Mouse (Mus musculus): Measurements from ENCODE around the gene Slc9b2. TPM values are rescaled to one million over a fixed set of nuclear protein-coding genes. Genes with fewer than 3 reads are reported as not detected.

The Slc9b2 gene
- polyA plus RNA-seq, 1 experiment from 2014 or later, result 1.3 TPM

DNA sequence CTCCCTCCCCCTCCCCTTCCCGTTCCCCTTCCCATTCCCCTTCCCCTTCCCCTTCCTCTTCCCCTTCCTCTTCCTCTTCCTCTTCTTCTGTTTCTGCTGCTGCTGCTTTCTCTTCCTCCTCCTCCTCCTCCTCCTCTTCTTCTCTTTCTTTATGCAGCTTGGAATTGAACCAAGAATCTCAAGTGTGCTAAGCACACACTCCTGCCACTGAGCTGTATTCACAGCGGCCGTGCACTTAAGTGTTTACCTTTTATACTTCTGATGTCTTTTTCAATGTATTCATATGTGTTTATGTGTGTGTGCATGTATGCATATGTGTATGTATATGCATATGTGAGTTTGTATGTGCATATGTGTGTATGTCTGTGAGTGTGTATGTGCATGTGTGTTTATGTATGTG lies 21.7 kb upstream of the Slc9b2 start:
- Histone ChIP-seq H3K27ac (replicated peaks) (no peak overlapping the region), H3K9me3 (no peaks in the 10 kb centered on the region), H3K4me1 (peaks cover 4% of the 10 kb centered on the region; the same call in 1 of the 2 replicates), H3K4me3 (no peak overlapping the region), H3K9ac (replicated peaks) (no peak overlapping the region), H3K4me2 (replicated peaks) (no peak overlapping the region), H3K36me3 (no peaks in the 10 kb centered on the region), H3K27me3 (no peaks in the 10 kb centered on the region)
- WGBS, result 76% methylated on average over 3 of the region's 3 CpGs
- no peak for ATAC-seq (replicated peaks)

DNA sequence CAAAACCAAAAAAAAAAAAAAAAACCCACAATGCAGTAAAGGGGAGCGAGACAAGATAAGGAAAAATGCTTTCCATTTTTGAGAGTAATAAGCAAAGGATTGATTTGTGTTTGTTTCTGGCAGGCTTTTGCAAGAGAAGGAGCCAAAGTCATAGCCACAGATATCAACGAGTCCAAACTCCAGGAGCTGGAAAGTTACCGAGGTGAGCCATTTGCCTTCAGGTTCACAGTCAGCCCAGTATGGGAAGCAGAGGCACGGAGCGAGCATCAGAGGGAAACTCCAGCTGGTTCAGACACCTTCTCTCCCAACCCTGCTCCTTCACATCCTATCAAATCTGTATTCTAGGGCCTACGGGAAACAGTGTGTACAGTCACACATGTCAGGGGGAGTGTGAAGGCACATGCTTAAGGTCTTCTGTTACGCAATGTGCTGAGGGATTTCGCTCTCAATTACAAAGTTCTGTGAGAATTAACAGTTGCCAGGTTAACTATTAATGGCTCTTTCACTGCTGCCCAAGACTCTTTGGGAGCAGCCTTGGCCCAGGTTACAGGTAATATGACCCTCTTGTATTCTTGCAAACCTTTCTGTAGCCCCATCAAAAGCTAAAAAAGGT lies 19.3 kb upstream of the Slc9b2 start:
- 86% methylated on average over 8 of the region's 8 CpGs for WGBS
- H3K27ac ChIP-seq (replicated peaks), result no peak overlapping the region

DNA sequence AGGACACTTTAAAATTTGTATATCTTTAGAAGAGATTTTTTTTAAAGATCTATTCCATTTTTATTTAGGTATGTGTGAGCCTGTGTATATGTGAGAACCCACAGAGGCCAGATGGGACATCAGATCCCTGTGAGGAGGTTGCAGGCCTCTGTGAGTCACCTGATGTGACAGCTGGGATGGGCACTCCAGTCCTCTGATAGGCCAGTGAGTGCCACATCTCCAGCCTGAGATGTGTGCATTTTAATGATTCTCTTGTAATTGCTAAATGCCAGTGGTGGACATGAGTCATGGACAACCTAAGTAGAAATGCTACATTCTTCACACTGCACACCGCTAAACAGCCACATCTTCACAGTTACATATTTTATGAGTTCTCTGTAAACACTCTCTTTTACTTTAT lies 18.4 kb upstream of the Slc9b2 start:
- WGBS, result 90% methylated on average over 1 of the region's 1 CpGs
- no peaks in the 10 kb centered on the region for H3K9me3 ChIP-seq
- H3K27me3 ChIP-seq, result no peaks in the 10 kb centered on the region
- no peak for ATAC-seq (replicated peaks)
- H3K4me1 ChIP-seq, result no peaks in the 10 kb centered on the region
- H3K36me3 ChIP-seq, result no peaks in the 10 kb centered on the region
- no peak overlapping the region for H3K4me2 ChIP-seq (replicated peaks)
- no peak overlapping the region for H3K4me3 ChIP-seq
- no peak overlapping the region for H3K9ac ChIP-seq (replicated peaks)
- H3K27ac ChIP-seq (replicated peaks), result no peak overlapping the region

More for the DNA sequence above, 19.3 kb upstream of the Slc9b2 start:
- ATAC-seq (replicated peaks), result no peak
- Histone ChIP-seq H3K4me1 (no peaks in the 10 kb centered on the region), H3K36me3 (no peaks in the 10 kb centered on the region), H3K27me3 (no peaks in the 10 kb centered on the region), H3K4me3 (no peak overlapping the region), H3K9ac (replicated peaks) (no peak overlapping the region), H3K4me2 (replicated peaks) (no peak overlapping the region), H3K9me3 (no peaks in the 10 kb centered on the region)

DNA sequence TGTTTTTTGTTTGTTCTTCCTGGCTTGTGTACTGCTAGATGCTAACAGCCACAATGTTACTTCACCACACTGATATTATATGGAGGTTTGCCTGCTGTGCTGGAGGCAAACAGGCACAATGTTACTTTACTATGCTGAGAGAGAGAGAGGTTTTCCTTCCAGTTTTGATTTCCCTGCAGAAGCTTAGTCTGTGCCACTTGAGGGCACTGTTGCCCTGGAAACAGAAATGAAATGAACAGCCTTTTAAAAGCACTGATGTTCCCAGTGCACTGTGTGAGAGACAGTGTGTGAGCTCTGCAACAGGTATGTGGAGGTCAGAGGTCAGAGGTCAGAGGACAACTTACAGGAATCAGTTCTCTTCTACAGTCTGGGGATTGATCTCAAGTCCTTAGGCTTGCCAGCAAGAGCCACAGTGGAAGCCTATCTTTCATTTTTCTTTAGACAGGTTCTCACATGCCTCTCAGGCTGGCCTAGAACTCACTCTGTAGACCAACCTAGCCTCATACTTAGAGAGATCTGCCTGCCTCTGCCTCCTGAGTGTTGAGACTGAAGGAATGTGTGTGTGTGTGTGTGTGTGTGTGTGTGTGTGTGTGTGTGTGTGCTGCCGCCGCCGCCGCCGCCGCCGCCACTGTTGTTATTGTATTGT lies 17.1 kb upstream of the Slc9b2 start:
- Histone ChIP-seq H3K4me2 (replicated peaks) (no peak overlapping the region), H3K9me3 (no peaks in the 10 kb centered on the region), H3K27me3 (no peaks in the 10 kb centered on the region), H3K4me3 (no peak overlapping the region), H3K4me1 (no peaks in the 10 kb centered on the region), H3K9ac (replicated peaks) (no peak overlapping the region), H3K27ac (replicated peaks) (no peak overlapping the region), H3K36me3 (no peaks in the 10 kb centered on the region)
- 96% methylated on average over 4 of the region's 7 CpGs for WGBS
- ATAC-seq (replicated peaks), result peak; percentile 88

DNA sequence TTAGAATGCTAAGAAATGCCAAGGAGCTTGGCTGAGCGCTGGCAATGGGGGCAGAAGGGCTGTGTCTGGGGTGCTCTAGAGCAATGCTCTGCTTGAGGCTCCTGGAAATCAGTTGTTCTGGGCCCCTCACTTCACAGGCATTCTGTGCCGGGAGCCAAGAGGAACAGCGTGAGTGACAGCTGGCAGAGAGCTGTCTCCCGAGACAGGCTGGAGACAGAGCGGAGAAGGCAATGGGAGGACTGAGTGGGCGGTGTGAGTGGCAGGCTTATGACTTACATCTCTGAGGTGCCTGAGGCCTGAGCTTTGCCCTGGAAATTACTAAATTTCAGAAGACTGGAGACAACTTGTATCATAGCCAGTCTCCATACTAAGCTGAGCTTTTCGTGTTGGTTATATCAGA lies 13.8 kb upstream of the Slc9b2 start:
- 42% methylated on average over 7 of the region's 7 CpGs for WGBS
- ATAC-seq (replicated peaks), result no peak; the same call in 1 of the 2 replicates

DNA sequence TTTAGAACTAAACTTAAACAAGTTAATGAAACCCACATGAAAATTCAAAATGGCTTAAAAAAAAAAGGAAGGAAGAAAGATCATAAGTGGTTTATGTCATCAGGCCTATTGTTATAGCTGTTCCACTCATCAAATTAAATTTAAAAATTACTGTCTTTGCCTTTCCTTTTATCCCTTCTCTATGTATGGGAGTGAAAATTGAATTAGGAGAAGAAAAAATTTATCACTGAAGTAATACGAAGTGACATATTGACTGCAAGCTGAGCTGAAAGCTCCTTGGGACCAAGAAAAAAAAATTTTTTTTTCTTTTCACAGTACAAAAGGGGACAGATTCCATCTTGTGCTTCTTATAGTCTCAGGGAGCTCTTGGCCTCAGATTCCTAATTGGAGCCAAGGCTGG lies 11.9 kb upstream of the Slc9b2 start:
- Histone ChIP-seq H3K9me3 (no peaks in the 10 kb centered on the region), H3K27me3 (no peaks in the 10 kb centered on the region), H3K9ac (replicated peaks) (no peak overlapping the region), H3K4me2 (replicated peaks) (no peak overlapping the region), H3K36me3 (no peaks in the 10 kb centered on the region), H3K4me3 (no peak overlapping the region), H3K4me1 (no peaks in the 10 kb centered on the region), H3K27ac (replicated peaks) (no peak overlapping the region)
- no peak for ATAC-seq (replicated peaks)
- WGBS, result 71% methylated on average over 1 of the region's 1 CpGs

More for the DNA sequence above, 13.8 kb upstream of the Slc9b2 start:
- no peak overlapping the region for H3K9ac ChIP-seq (replicated peaks)
- H3K36me3 ChIP-seq, result no peaks in the 10 kb centered on the region
- no peak overlapping the region for H3K4me3 ChIP-seq
- H3K4me1 ChIP-seq, result no peaks in the 10 kb centered on the region
- H3K27me3 ChIP-seq, result no peaks in the 10 kb centered on the region
- no peak overlapping the region for H3K4me2 ChIP-seq (replicated peaks)
- H3K27ac ChIP-seq (replicated peaks), result no peak overlapping the region
- no peaks in the 10 kb centered on the region for H3K9me3 ChIP-seq

DNA sequence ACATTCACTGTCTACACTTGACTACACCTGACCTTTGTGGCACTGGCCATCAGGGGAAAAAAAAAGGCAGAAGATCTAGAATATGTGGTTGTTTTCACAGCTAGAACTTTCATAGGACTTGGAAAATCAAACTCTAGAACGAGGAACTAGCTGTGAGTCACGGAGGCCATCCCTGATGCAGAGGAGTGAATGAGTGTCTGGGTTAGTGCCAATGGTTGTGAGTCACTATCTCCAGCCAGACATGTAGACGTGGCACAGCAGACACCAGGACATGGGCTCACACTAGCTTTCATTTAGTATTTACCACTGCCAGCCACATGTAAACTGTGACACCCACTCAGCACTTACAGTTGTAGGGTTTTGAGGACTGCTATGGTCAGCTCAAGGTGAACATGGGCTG lies 8.9 kb upstream of the Slc9b2 start:
- WGBS, result 85% methylated on average over 3 of the region's 3 CpGs
- no peaks in the 10 kb centered on the region for H3K36me3 ChIP-seq
- H3K27me3 ChIP-seq, result no peaks in the 10 kb centered on the region
- no peak overlapping the region for H3K27ac ChIP-seq (replicated peaks)
- H3K9me3 ChIP-seq, result no peaks in the 10 kb centered on the region
- no peaks in the 10 kb centered on the region for H3K4me1 ChIP-seq
- H3K4me3 ChIP-seq, result no peak overlapping the region
- ATAC-seq (replicated peaks), result no peak
- H3K4me2 ChIP-seq (replicated peaks), result no peak overlapping the region
- H3K9ac ChIP-seq (replicated peaks), result no peak overlapping the region

DNA sequence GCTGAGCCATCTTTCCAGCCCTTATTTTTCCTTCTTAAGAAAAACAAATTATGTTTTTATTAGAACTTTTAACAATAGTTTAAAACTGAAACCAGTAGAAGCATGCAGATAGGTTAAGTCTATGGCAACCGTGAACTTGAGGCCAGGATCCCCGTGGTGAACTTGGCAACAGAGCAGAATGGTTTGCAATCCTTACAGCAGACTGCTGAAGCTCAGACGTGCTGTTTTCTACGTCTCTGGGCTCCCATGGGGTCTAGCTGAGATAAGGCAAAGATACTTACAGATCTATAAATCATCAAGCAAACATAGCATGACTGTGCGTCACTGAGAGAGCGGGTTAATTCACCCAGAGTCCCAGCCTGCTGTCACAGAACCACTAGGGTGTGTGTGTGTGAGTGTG lies 7.4 kb upstream of the Slc9b2 start:
- H3K4me3 ChIP-seq, result no peak overlapping the region
- H3K36me3 ChIP-seq, result no peaks in the 10 kb centered on the region
- no peak overlapping the region for H3K9ac ChIP-seq (replicated peaks)
- no peaks in the 10 kb centered on the region for H3K27me3 ChIP-seq
- H3K4me2 ChIP-seq (replicated peaks), result no peak overlapping the region
- ATAC-seq (replicated peaks), result no peak
- 72% methylated on average over 6 of the region's 6 CpGs for WGBS
- H3K27ac ChIP-seq (replicated peaks), result no peak overlapping the region
- no peaks in the 10 kb centered on the region for H3K9me3 ChIP-seq
- 0 out of 2 replicates have a peak, but pooled peaks cover 6% of the 10 kb centered on the region for H3K4me1 ChIP-seq

DNA sequence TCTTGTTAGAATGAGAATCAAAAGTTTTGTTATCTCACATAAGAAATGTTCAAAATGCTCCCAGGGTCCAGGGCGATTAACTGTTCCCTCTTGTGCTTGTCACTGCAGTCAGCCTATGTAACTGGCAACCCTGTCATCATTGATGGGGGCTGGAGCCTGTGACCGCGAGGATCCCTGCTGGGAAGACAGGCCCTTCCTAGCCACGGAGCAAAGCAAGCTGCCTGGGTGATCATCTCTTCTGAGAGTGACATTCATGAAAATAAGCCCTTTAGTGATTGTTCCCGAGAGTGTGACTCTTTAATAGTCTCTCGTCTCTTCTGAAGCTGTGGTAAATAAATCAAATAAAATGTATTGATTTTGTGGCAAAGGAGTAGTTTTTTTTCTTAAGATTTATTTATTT lies 3.4 kb upstream of the Slc9b2 start:
- no peaks in the 10 kb centered on the region for H3K9me3 ChIP-seq
- ATAC-seq (replicated peaks), result no peak
- no peak overlapping the region for H3K9ac ChIP-seq (replicated peaks)
- 15% methylated on average over 6 of the region's 6 CpGs for WGBS
- H3K27ac ChIP-seq (replicated peaks), result no peak overlapping the region
- no peak overlapping the region for H3K4me2 ChIP-seq (replicated peaks)
- H3K36me3 ChIP-seq, result no peaks in the 10 kb centered on the region
- H3K4me3 ChIP-seq, result no peak overlapping the region
- H3K27me3 ChIP-seq, result no peaks in the 10 kb centered on the region
- peaks cover 13% of the 10 kb centered on the region for H3K4me1 ChIP-seq

DNA sequence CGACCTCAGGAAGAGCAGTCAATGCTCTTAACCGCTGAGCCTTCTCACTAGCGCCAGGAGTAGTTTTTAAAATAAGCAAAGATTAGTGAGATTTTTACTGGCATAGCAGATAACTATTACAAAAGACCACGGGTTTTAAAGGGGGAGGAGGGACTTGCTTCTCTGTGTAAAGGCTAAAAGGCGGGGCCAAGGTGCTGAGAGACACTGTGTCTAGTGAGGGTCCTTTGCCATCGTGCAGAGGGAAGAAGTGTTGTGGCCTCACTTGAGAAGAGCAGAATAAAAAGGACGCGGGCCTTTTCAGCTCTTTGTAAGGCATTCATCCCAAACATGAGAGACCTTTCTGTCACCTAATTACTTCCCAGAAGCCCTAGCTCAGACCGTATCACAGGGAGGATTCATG lies 2.9 kb upstream of the Slc9b2 start:
- H3K4me2 ChIP-seq (replicated peaks), result no peak overlapping the region
- ATAC-seq (replicated peaks), result no peak
- H3K9ac ChIP-seq (replicated peaks), result no peak overlapping the region
- no peaks in the 10 kb centered on the region for H3K36me3 ChIP-seq
- no peaks in the 10 kb centered on the region for H3K9me3 ChIP-seq
- no peak overlapping the region for H3K27ac ChIP-seq (replicated peaks)
- H3K27me3 ChIP-seq, result no peaks in the 10 kb centered on the region
- H3K4me3 ChIP-seq, result no peak overlapping the region
- peaks cover 13% of the 10 kb centered on the region for H3K4me1 ChIP-seq
- 5% methylated on average over 9 of the region's 9 CpGs for WGBS

DNA sequence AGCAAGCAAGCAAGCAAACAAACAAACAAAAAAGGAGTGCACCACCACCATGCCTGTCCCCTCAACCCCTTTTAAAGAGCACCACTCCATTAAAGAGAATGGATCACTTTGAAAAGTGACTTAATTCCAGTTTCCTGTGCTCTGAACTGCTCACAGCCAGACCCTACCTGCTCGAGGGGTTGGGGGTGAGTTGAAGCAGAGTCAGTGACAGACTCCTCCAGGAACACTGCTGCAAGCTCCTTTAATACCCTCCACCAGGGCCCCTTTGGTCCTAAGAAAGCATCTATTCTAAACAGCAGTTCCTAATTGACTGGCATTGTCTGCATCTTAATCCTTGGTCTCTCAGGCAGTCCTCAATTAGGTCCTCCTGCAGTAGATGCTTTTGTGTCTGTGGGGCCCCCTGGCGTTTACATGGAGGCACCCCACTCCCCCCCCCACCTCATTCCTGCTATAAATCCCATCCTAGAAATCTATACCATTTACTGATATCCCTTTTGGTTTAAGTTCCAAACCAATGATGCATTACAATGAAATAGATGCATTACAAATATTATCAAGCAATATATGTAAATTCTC lies 5.5 kb downstream of the Slc9b2 start:
- no peaks in the 10 kb centered on the region for H3K4me1 ChIP-seq
- no peak overlapping the region for H3K27ac ChIP-seq (replicated peaks)
- 5% methylated on average over 2 of the region's 2 CpGs for WGBS
- H3K4me3 ChIP-seq, result no peak overlapping the region
- no peak overlapping the region for H3K9ac ChIP-seq (replicated peaks)
- H3K36me3 ChIP-seq, result no peaks in the 10 kb centered on the region
- H3K27me3 ChIP-seq, result no peaks in the 10 kb centered on the region
- no peak for ATAC-seq (replicated peaks)
- H3K9me3 ChIP-seq, result no peaks in the 10 kb centered on the region
- no peak overlapping the region for H3K4me2 ChIP-seq (replicated peaks)

DNA sequence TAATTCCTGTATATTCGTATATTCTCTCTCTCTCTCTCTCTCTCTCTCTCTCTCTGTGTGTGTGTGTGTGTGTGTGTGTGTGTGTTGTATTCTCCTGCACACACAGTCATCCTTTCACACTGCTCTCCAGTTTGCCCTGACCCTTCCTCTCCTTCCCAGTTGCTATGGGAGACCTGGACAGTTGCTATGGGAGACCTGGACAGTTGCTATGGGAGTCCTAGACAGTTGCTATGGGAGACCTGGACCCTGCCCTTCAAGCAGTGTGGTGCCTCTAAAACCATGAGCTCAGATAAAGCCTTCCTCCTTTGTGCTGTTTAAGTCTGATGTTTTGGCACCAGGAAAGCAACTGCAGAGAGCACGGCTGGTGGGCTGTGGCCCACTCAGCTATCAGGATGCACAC lies 6.2 kb downstream of the Slc9b2 start:
- Histone ChIP-seq H3K4me3 (no peak overlapping the region), H3K27me3 (no peaks in the 10 kb centered on the region), H3K4me2 (replicated peaks) (no peak overlapping the region), H3K36me3 (no peaks in the 10 kb centered on the region), H3K4me1 (no peaks in the 10 kb centered on the region), H3K9me3 (no peaks in the 10 kb centered on the region), H3K27ac (replicated peaks) (no peak overlapping the region), H3K9ac (replicated peaks) (no peak overlapping the region)
- 40% methylated on average over 2 of the region's 2 CpGs for WGBS
- no peak for ATAC-seq (replicated peaks)

DNA sequence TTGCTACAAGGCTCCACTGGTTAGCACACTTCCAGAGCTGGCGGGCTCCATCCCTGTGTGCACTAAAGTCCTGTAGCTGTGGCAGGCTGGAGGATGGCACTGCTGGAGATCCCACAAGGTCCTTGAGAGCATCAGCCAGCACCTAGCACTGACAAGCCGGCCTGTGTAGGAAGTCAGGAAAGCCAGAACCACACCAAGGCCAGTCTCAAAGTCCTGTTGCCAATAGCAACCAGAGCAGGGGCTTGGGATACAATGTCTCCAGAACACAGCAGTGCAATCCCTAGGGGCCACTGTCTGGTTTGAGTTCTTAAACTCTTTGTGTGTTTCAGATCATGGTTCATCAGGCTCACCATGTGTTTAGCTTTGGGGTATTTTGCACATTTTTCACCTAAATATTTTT lies 7.3 kb downstream of the Slc9b2 start:
- H3K9ac ChIP-seq (replicated peaks), result no peak overlapping the region
- no peaks in the 10 kb centered on the region for H3K9me3 ChIP-seq
- no peaks in the 10 kb centered on the region for H3K27me3 ChIP-seq
- H3K36me3 ChIP-seq, result no peaks in the 10 kb centered on the region
- no peak overlapping the region for H3K4me2 ChIP-seq (replicated peaks)
- no peaks in the 10 kb centered on the region for H3K4me1 ChIP-seq
- 61% methylated on average over 2 of the region's 2 CpGs for WGBS
- H3K27ac ChIP-seq (replicated peaks), result no peak overlapping the region
- no peak overlapping the region for H3K4me3 ChIP-seq
- no peak for ATAC-seq (replicated peaks)

Measured in forebrain, embryonic 15.5 days (tissue).